Mouse (Mus musculus) heart, embryonic 16.5 days (tissue): ENCODE data around the gene Zfp219. TPM values are rescaled to one million over a fixed set of nuclear protein-coding genes. Genes with fewer than 3 reads are reported as not detected.

ENCODE experiments used
- ATAC-seq: fragments of 200-750 bp; cut with Nextera tagmentation; replicated peaks from 2 replicates; pipeline ENCODE4 v1.8.0; 2017; ENCODE audit warnings: moderate number of reproducible peaks; ENCODE audit not compliant: insufficient read depth, low FRiP score; ENCODE audit errors: extremely low read depth
- H3K27ac ChIP-seq: fragments of 300-500 bp; sonication (generic); 2 replicates; pipeline ENCODE4 v1.5.1; 2014; ENCODE audit warnings: mild to moderate bottlenecking, low read length, control low read depth, moderate library complexity
- H3K27me3 ChIP-seq: fragments of 300-500 bp; sonication (generic); 2 replicates; pipeline ENCODE4 v1.6.1; 2014; ENCODE audit warnings: low read length, mixed read lengths; ENCODE audit not compliant: control insufficient read depth, insufficient read depth
- H3K36me3 ChIP-seq: fragments of 300-500 bp; sonication (generic); 2 replicates; pipeline ENCODE4 v1.6.1; 2014; ENCODE audit not compliant: control insufficient read depth, insufficient read depth
- H3K4me1 ChIP-seq: fragments of 300-500 bp; sonication (generic); 2 replicates; pipeline ENCODE4 v1.6.1; 2014; ENCODE audit warnings: low read length, mixed read lengths; ENCODE audit not compliant: control insufficient read depth, insufficient read depth
- H3K4me2 ChIP-seq: fragments of 300-500 bp; sonication (generic); 2 replicates; pipeline ENCODE4 v1.6.1; 2014; ENCODE audit warnings: low read depth, mild to moderate bottlenecking, control low read depth, low read length
- H3K4me3 ChIP-seq: fragments of 300-500 bp; sonication (generic); 2 replicates; pipeline ENCODE4 v1.5.1; 2014; ENCODE audit warnings: mild to moderate bottlenecking, control low read depth, low read length
- H3K9ac ChIP-seq: fragments of 300-500 bp; sonication (generic); 2 replicates; pipeline ENCODE4 v1.6.1; 2014; ENCODE audit warnings: low read length, control low read depth
- H3K9me3 ChIP-seq: fragments of 300-500 bp; sonication (generic); replicated peaks from 2 replicates; pipeline ENCODE4 v1.6.1; 2016; ENCODE audit warnings: low read length; ENCODE audit not compliant: control insufficient read depth
- WGBS: fragments of 180-500 bp; shearing (Covaris S2); extraction: QIAGEN DNeasy Blood & Tissue Kit; methylation state at CpG from one replicate; pipeline ENCODE4 v1.1.7; 2014; 5-methylcytosine and 5-hydroxymethylcytosine counted together
- polyA plus RNA-seq: library from polyadenylated mRNA; unstranded; fragments of >200 nt; fragmentation: Nextera tagmentation; extraction: Ambion mirVana; gene quantifications from 2 replicates; pipeline ENCODE4 v1.2.1, GENCODE M21; 2015

The Zfp219 gene
- polyA plus RNA-seq, 1 experiment from 2014 or later, result 19.7 TPM

DNA sequence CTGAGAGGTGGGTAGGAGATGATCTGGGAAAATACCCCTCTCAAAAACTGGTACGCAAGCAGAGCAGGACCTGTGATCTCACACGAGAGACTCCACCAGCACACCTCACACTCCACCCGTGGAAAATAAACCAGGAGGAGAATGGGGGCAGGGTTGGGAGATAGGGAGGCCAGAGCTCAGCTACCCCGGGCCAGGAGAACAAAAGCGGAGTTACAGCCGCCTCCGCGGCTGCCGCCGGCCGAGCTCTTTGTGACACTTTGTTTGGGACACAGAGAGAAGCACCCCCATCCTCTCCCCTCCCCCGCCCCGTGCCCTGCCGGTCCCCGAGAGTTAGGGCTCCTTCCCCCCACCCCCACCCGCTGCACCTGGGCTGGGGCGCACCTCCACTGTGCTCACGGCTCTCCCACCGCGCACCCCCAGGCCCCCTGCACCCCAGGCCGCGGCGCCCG lies 6.7 kb downstream of the Zfp219 start:
- Histone ChIP-seq H3K4me1 (peaks cover 45% of the 10 kb centered on the region), H3K4me3 (peak overlapping the region; percentile 70), H3K36me3 (0 out of 2 replicates have a peak, but pooled peaks cover 8% of the 10 kb centered on the region), H3K9me3 (no peaks in the 10 kb centered on the region), H3K9ac (peak overlapping the region; percentile 79), H3K27me3 (no peaks in the 10 kb centered on the region), H3K4me2 (peak overlapping the region; percentile 74), H3K27ac (peak overlapping the region; percentile 99)
- peak; percentile 43; the same call in 1 of the 2 replicates for ATAC-seq
- WGBS, result under 1% methylated on average over 21 of the region's 24 CpGs

DNA sequence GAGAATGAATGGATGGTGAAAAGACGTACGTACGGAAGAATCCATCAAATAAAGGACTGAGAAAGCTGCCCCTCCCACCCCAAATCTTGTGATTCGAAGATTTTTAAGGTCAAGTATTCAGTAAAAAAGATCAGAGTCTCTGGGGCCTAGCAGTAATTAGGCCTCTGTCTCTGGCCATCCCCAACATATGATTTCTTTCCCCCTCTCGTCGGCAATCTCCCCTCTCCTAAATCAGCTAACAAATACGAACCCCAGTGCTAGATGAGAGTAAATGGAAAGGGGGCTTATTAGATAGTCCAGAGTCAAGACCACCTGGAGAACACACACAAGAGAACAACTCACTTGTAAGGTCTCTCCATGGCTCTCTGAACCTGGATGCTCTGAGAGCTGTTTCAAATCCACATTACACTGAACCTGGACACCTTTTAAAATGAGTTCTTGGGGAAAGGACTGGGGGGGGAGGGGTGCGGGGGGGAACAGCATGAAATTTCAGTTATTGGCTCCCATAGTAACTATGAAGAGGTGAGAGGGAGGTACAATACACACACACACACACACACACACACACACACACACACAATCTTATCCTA lies 7.4 kb downstream of the Zfp219 start:
- Histone ChIP-seq H3K27ac (peak overlapping the region; percentile 99), H3K9me3 (no peaks in the 10 kb centered on the region), H3K36me3 (peaks cover 13% of the 10 kb centered on the region), H3K4me3 (peak overlapping the region; percentile 70), H3K4me1 (peaks cover 43% of the 10 kb centered on the region), H3K27me3 (no peaks in the 10 kb centered on the region), H3K9ac (peak overlapping the region; percentile 79), H3K4me2 (peak overlapping the region; percentile 74)
- ATAC-seq, result no peak
- WGBS, result 70% methylated on average over 8 of the region's 8 CpGs

DNA sequence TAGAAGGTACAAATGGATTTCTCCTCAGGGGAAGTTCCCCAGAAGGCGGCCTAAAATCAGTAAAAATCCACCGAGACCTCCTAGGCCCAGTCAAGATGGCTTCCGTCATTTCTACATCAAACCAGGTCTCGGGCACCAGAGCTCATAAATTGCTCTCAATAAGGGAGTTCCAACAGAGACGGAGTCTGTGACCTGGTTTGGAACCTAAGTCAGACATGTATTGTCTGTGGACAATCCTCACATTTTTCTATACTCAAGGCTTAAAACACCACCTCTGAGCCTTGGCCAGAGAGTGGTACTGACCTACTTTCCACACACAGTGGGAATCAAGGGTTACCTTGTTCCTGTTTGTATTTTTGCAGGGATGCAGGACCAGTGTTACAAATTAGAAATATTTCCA lies 8.0 kb downstream of the Zfp219 start:
- no peak overlapping the region for H3K9ac ChIP-seq
- WGBS, result 83% methylated on average over 5 of the region's 5 CpGs
- no peak overlapping the region for H3K4me2 ChIP-seq
- H3K9me3 ChIP-seq, result no peaks in the 10 kb centered on the region
- peaks cover 14% of the 10 kb centered on the region for H3K36me3 ChIP-seq
- H3K27me3 ChIP-seq, result no peaks in the 10 kb centered on the region
- peaks cover 43% of the 10 kb centered on the region for H3K4me1 ChIP-seq
- H3K27ac ChIP-seq, result peak overlapping the region; percentile 20; the same call in 1 of the 2 replicates
- no peak for ATAC-seq
- H3K4me3 ChIP-seq, result no peak overlapping the region

DNA sequence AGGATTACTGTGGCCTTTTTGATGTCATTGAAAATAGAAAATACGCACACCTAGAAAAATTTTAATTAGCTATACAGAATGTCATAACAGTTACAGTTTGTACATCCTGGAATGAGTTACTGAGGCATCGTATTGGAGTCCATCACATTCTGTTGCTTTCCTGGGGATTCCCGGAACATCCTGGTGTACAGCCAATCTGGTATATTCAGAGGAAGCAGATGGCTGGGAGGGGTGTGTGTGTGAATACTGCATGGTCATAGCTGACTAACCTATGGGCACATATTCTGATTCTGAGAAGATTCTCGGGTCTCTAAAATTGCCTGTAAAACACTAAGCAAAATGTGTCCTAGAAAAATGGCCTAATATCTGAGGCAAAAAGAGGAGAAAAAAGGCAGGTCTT lies 8.4 kb downstream of the Zfp219 start:
- no peak overlapping the region for H3K4me3 ChIP-seq
- no peak for ATAC-seq
- H3K36me3 ChIP-seq, result peaks cover 18% of the 10 kb centered on the region
- WGBS, result 72% methylated on average over 4 of the region's 4 CpGs
- H3K4me2 ChIP-seq, result no peak overlapping the region
- no peaks in the 10 kb centered on the region for H3K27me3 ChIP-seq
- H3K4me1 ChIP-seq, result peaks cover 43% of the 10 kb centered on the region
- peak overlapping the region; percentile 20; the same call in 1 of the 2 replicates for H3K27ac ChIP-seq
- H3K9ac ChIP-seq, result no peak overlapping the region
- H3K9me3 ChIP-seq, result no peaks in the 10 kb centered on the region

DNA sequence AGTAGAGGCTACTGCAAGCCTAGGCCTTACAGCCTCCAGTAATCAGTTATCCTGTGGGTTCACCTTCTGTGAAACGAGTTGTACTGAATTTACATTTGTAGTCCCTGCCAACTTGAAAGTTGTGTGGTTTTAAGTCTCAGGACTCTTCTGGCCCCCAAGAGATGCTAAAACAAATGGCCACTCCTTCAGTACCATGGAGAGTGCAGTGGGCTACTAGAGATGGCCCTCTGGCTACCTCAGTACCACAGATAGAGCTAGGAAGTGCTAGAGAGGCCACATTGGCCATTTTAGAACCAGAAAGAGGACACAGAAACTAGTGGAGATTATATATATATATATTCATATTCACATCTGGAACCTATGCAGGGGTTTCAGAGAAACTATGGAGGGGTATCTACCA lies 8.8 kb downstream of the Zfp219 start:
- no peak for ATAC-seq
- Histone ChIP-seq H3K4me3 (no peak overlapping the region), H3K36me3 (peaks cover 22% of the 10 kb centered on the region), H3K9ac (no peak overlapping the region), H3K4me2 (no peak overlapping the region), H3K27me3 (no peaks in the 10 kb centered on the region), H3K9me3 (no peaks in the 10 kb centered on the region), H3K27ac (no peak overlapping the region), H3K4me1 (peaks cover 45% of the 10 kb centered on the region)
- 54% methylated on average over 1 of the region's 1 CpGs for WGBS

DNA sequence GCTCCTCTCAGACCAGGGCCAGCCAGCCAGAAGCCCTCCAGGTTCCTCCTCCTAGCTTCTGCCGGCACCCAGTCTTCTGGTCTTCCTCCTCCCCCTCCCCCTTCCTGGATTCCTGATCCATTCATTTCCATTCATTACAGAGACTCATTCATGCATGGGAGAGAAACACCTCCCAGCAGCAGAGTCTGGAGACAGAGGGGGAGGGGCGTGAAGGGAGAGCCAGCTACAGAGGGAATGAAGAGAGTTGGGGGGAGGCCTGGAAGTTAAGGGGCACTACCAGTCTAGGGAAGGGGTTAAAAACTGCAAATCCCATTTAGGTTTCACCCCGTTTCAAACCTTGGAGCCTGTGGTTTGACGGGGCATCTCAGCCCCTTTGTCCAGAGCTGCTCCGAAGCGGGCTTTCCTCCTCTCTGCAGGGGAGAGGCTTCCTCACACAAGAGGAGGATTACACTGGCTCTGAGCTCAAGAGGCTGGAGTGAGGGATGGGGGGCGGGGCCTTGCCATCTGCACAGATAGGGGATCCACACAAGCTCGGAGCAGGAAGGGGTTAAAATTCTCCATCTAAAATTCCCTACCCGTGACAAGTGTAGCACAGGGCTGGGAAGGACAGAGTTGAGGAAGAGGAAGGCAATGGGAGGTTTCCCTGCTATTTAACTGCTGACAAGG lies 10.0 kb downstream of the Zfp219 start:
- peak overlapping the region; percentile 49 for H3K27ac ChIP-seq
- H3K4me1 ChIP-seq, result peaks cover 49% of the 10 kb centered on the region
- H3K4me2 ChIP-seq, result peak overlapping the region; percentile 38
- no peaks in the 10 kb centered on the region for H3K9me3 ChIP-seq
- 12% methylated on average over 9 of the region's 9 CpGs for WGBS
- peak overlapping the region; percentile 7; the same call in 1 of the 2 replicates for H3K4me3 ChIP-seq
- no peaks in the 10 kb centered on the region for H3K27me3 ChIP-seq
- peaks cover 28% of the 10 kb centered on the region for H3K36me3 ChIP-seq
- no peak for ATAC-seq
- H3K9ac ChIP-seq, result peak overlapping the region; percentile 30

DNA sequence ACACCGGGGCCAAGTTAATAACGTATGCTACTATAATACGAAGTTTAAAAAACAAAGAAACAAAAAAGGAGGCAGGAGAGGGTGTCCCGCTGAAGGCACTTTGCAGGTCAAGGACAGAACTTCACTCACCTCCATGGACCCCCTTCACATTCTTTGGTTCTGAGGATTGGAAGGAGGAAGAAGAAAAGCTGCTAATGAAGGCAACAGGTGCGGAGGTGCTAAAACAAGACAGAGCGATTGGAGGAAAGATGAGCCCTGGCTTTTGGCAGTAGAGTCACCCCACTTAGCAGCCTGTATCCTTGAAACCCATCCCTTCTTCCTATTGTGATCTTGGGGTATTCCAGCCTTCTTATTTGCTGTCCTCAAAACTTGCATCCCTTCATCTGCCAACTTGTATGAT lies 10.7 kb downstream of the Zfp219 start:
- Histone ChIP-seq H3K9me3 (no peaks in the 10 kb centered on the region), H3K4me1 (peaks cover 52% of the 10 kb centered on the region), H3K4me2 (0 out of 2 replicates have a peak overlapping the region, but pooled peaks have one; percentile 38), H3K27me3 (no peaks in the 10 kb centered on the region), H3K9ac (no peak overlapping the region; the same call in 1 of the 2 replicates), H3K4me3 (no peak overlapping the region), H3K27ac (no peak overlapping the region), H3K36me3 (peaks cover 32% of the 10 kb centered on the region)
- ATAC-seq, result no peak
- 70% methylated on average over 6 of the region's 6 CpGs for WGBS

DNA sequence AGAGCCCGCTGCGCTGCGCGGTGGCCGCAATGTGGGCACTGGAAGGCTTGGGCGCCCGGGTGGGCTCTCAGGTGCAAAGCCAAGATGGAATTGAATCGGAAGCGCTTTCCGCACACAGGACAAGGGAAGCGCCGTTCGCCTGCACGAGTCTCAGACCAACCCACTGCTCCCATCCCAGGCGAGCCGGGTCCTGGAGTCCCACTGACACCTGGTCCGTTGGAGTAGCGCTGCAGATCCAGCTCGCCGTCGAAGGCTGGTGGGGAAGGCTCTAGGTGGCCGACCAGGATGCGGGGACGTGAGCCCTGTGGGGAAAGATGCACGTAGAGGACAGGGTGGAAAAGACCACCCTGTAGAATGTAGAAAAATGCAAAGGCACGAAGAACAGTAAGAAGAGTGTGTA lies 11.2 kb downstream of the Zfp219 start:
- H3K27me3 ChIP-seq, result no peaks in the 10 kb centered on the region
- peaks cover 55% of the 10 kb centered on the region for H3K4me1 ChIP-seq
- H3K9me3 ChIP-seq, result no peaks in the 10 kb centered on the region
- no peak overlapping the region for H3K27ac ChIP-seq
- no peak overlapping the region for H3K4me3 ChIP-seq
- H3K9ac ChIP-seq, result no peak overlapping the region; the same call in 1 of the 2 replicates
- WGBS, result 64% methylated on average over 26 of the region's 26 CpGs
- no peak for ATAC-seq
- H3K36me3 ChIP-seq, result peaks cover 32% of the 10 kb centered on the region
- H3K4me2 ChIP-seq, result no peak overlapping the region
